ENCODE assay signal across 9 mouse cellular contexts in genomic region chr8:119984085-119984484, GRCm38 (mm10). TPM values are rescaled to one million over a fixed set of nuclear protein-coding genes. Genes with fewer than 3 reads are reported as not detected.
DNase-seq lines count a peak whose midpoint lies in the region; ATAC-seq and TF ChIP-seq lines count a peak whose summit lies in the region.
"Had no signal": no experiment of that assay in that cellular context is flagged by ENCODE, and none has a peak within 500 bp of the region (broad histone marks: within the 10 kb centered on the region; RNA-seq: fewer than 3 reads in every experiment).

No protein-coding gene starts in this region.

- no peaks in the 10 kb centered on the region for H3K27me3 ChIP-seq in lung, postnatal 0 days (replicated peaks; ENCODE audit: insufficient read depth, low read length)
- no peaks in the 10 kb centered on the region for H3K27me3 ChIP-seq in forebrain, embryonic 14.5 days (replicated peaks; ENCODE audit: control insufficient read depth, insufficient read depth, low read length)
- H3K27me3 ChIP-seq: embryonic facial prominence, embryonic 13.5 days had no signal

- no peaks in the 10 kb centered on the region for H3K4me1 ChIP-seq in lung, postnatal 0 days (ENCODE audit: insufficient read depth, low read depth, low read length)
- no peaks in the 10 kb centered on the region for H3K4me1 ChIP-seq in forebrain, embryonic 14.5 days (ENCODE audit: control insufficient read depth, insufficient read depth, low read length)

- peak; percentile 48 for TF ChIP-seq CTCF in gastrocnemius, adult 2 months (IDR thresholded peaks at IDR 0.05)
- TF ChIP-seq CTCF in lung, postnatal 0 days (IDR thresholded peaks at IDR 0.05): peak; percentile 55

- H3K36me3 ChIP-seq in lung, postnatal 0 days (ENCODE audit: insufficient read depth, low read length): no peaks in the 10 kb centered on the region
- no peaks in the 10 kb centered on the region for H3K36me3 ChIP-seq in forebrain, embryonic 14.5 days (ENCODE audit: control insufficient read depth, insufficient read depth, low read length)
- H3K36me3 ChIP-seq: embryonic facial prominence, embryonic 13.5 days had no signal

- H3K9ac ChIP-seq in lung, postnatal 0 days (replicated peaks; ENCODE audit: low read depth): no peak overlapping the region
- no peak overlapping the region for H3K9ac ChIP-seq in forebrain, embryonic 14.5 days (ENCODE audit: low read length)
- H3K9ac ChIP-seq: embryonic facial prominence, embryonic 13.5 days had no signal

- no peak for ATAC-seq in lung, postnatal 0 days
- no peak for ATAC-seq in forebrain, embryonic 14.5 days

- H3K4me3 ChIP-seq in gastrocnemius, adult 2 months: no peak overlapping the region
- no peak overlapping the region for H3K4me3 ChIP-seq in lung, postnatal 0 days (ENCODE audit: low read depth, low read length)
- H3K4me3 ChIP-seq in forebrain, embryonic 14.5 days (ENCODE audit: low read depth, low read length): no peak overlapping the region
- H3K4me3 ChIP-seq: embryonic facial prominence, embryonic 13.5 days had no signal

- no peak for TF ChIP-seq EP300 in lung, postnatal 0 days (IDR thresholded peaks at IDR 0.05)

- DNase-seq in gastrocnemius, adult 2 months: no peak
- DNase-seq in gastrocnemius, postnatal 4 days (ENCODE audit: low spot score in 2 of 2): no peak
- no peak for DNase-seq in lung, postnatal 0 days (ENCODE audit: low spot score)
- DNase-seq in lung, postnatal 25 days (ENCODE audit: low spot score): no peak
- peak; percentile 55 to 56 for DNase-seq in kidney, postnatal 25 days
- peak; percentile 43 for DNase-seq in thymus, postnatal 25 days
- DNase-seq in forebrain, embryonic 14.5 days (ENCODE audit: low spot score): no peak
- no peak for DNase-seq in embryo, embryonic 9.5 days (ENCODE audit: extremely low spot score)

- no peak overlapping the region for H3K4me2 ChIP-seq in lung, postnatal 0 days (replicated peaks; ENCODE audit: low read depth, low read length)
- no peak overlapping the region for H3K4me2 ChIP-seq in forebrain, embryonic 14.5 days (ENCODE audit: low read length)
- H3K4me2 ChIP-seq: embryonic facial prominence, embryonic 13.5 days had no signal

- no peak overlapping the region for H3K27ac ChIP-seq in gastrocnemius, adult 2 months
- no peak overlapping the region for H3K27ac ChIP-seq in lung, postnatal 0 days (ENCODE audit: low read length)
- no peak overlapping the region for H3K27ac ChIP-seq in forebrain, embryonic 14.5 days (ENCODE audit: low read depth, low read length)
- H3K27ac ChIP-seq: embryonic facial prominence, embryonic 13.5 days had no signal

- intact Hi-C loops in gastrocnemius, adult 2 months (cut with DNase I): no loop called here

- no peaks in the 10 kb centered on the region for H3K9me3 ChIP-seq in lung, postnatal 0 days (ENCODE audit: low read length)
- no peaks in the 10 kb centered on the region for H3K9me3 ChIP-seq in forebrain, embryonic 14.5 days (replicated peaks; ENCODE audit: control insufficient read depth, low read length)
- H3K9me3 ChIP-seq: embryonic facial prominence, embryonic 13.5 days had no signal

RNA-seq across cellular contexts. Expression of gene Crispld2, which starts 8.2 kb away (rescaled TPM):
- 10 to 100 TPM in 1 of 2 experiments, 1 to 10 TPM in 1; 9.5 to 19.6 TPM for total RNA-seq in gastrocnemius, adult 2 months (2021)
- 1 to 10 TPM; 1.3 to 3.0 TPM for total RNA-seq in gastrocnemius, postnatal 4 days (2021)
- polyA plus RNA-seq in lung, postnatal 0 days (2015; fragmentation: Nextera tagmentation; extraction: Ambion mirVana): 9.7 and 16.8 TPM in 2 replicates
- 0.79 and 0.95 TPM in 2 replicates for polyA plus RNA-seq in forebrain, embryonic 14.5 days (2014; fragmentation: Nextera tagmentation; extraction: Ambion mirVana)

Comparison
In these comparisons a context has a peak if more than half of its experiments do, and no peak if none do; other contexts are left out.
1. DNase-seq: peak in kidney, postnatal 25 days (2 of 2) and thymus, postnatal 25 days (single experiment); none in gastrocnemius, adult 2 months (single experiment), gastrocnemius, postnatal 4 days (0 of 2), lung, postnatal 0 days (single experiment), lung, postnatal 25 days (single experiment), forebrain, embryonic 14.5 days (single experiment) and embryo, embryonic 9.5 days (single experiment).